Mouse (Mus musculus) retina, adult 2 months (tissue): ENCODE results near the gene Igf2r.
"Not testable (repeated sequence)": the region's sequence is repeated elsewhere in the genome, so short reads cannot be mapped to it uniquely, and the experiment has no call there.

Experiments used
- DNase-seq: peaks from one replicate; pipeline ENCODE4 v3.0.0-alpha.2; 2012; ENCODE audit warnings: low read depth, low spot score

The Igf2r gene

DNA sequence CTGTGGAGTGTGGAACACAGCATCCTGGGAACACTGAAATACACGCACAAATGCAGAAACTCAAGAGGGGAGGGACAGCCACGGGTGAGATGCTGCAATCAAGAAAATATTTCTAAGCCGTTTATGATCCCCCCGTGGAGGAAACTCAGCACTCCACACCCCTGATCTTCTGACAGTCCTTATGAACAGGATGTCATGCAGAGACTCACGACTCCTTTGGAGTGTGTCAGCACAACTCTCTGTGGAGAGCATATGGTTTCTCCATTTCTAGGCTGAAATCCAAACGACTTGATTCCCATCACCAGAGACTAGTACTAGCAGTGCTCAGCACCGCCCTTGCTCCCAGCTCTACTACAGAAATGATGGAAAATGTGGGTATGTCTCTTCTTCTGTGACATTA, 51.2 kb downstream of the Igf2r start:
- no peak for DNase-seq

DNA sequence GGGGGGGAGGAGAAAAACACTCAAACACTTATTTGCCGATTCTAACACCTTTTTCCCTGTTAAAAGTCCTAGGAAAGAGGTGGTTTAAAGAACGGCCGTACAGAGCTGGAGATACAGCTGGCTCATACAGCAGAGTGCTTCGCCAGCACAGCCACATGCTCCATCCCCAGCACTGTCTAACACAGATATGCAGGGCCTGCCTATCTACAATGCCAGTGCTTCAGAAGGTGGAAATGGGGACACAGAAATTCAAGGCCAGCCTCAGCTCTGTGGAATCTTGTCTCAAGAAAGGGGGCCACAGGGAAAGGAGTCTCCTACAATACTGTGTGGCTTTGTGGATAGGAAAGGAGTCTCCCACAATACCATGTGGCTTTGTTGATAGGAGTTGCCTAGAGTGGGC, 52.0 kb downstream of the Igf2r start:
- DNase-seq, result no peak

DNA sequence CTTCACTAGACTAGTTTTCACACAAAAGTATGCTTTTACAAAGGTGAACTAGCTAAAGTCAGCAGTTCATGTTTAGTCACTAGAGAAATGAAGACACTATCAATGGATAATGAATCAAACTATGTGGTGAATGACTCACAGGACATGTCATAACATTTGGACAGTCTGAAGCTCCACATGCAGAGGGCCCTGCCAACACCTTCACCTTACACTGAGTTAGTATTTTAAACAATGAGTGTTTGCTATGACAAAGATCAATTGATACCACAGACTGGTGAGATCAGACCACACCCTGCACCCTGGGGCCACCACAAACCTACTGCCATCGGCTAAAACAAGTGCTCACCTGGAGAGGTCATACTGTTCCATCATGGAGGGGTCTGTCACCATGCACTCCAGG, 54.4 kb downstream of the Igf2r start:
- DNase-seq, result no peak

DNA sequence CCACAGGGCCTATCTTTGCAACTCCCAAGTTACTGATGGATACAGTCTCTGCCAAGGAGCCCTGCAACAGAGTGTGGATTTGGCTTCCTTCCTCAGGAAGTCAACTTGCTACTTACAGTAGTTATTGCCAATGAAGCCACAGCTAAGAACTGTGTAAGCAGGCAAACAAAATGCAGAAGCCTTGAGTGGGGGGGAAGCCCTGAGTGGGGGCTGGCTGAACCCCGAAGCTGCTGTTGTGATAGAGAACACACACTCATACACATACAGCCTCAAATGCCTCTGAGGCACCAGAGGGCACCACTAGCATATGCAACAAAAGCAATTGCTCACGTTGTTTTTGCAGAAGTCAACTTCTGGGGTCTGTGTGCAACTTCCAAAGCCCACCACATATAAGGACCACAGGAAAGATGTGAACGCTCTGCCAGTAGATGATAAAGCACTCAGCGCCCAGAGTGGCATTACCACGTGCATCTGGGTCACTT, 55.3 kb downstream of the Igf2r start:
- no peak for DNase-seq

DNA sequence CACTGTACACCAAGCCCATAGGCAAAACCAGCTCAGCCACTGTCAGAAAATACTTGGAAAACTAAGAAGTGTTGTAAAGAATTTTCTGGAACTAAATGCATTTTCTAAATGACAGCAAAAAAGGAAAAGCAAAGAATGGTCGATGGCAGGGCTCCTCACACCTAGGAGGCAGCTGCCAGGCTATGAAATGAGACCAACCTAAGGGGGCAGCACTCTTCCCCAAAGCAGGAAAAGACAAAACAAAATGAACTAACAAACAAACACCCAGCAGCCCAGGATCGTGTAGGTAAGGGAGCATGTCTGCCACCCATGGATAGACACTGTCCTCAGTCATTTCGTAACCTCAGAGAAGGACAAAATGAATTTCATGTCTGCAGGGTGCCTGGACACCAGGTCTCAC, 56.5 kb downstream of the Igf2r start:
- no peak for DNase-seq

DNA sequence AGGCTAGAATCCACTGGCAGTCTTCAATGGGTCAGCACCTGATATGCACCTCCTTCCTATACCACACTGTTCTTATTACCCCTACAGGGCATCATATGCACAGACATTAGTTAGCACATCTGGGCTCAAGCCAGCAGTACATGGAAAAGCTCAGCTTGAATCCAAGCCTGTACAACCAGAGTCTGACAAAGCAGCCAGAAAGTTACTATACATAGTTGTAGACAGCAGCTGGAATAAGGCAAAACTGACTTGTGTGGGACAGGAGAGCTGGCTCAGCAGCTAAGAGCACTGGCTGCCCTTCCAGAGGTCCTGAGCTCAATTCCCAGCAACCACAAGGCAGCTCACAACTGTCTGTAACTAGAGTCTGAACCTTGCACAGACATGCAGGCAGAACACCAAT, 57.3 kb downstream of the Igf2r start:
- no peak for DNase-seq

DNA sequence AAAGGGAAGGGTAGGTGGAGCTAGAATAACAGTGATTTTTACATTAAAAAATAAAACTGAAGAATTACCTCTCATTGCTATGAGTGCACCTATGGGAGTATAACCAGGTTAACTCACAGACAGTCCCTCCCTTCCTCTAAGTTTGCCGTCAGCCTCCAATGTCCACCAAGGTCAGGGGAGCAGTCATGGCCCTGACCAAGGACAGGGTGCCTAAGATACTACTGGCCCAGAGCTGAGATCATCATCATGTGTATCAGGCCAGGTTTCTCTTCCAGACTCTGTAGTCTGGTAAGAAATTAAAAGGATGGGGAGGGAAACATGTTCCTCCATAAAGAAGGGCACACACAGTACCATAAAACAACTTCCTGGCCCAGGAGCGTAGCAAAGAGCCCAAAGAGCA, 58.5 kb downstream of the Igf2r start:
- DNase-seq, result no peak

DNA sequence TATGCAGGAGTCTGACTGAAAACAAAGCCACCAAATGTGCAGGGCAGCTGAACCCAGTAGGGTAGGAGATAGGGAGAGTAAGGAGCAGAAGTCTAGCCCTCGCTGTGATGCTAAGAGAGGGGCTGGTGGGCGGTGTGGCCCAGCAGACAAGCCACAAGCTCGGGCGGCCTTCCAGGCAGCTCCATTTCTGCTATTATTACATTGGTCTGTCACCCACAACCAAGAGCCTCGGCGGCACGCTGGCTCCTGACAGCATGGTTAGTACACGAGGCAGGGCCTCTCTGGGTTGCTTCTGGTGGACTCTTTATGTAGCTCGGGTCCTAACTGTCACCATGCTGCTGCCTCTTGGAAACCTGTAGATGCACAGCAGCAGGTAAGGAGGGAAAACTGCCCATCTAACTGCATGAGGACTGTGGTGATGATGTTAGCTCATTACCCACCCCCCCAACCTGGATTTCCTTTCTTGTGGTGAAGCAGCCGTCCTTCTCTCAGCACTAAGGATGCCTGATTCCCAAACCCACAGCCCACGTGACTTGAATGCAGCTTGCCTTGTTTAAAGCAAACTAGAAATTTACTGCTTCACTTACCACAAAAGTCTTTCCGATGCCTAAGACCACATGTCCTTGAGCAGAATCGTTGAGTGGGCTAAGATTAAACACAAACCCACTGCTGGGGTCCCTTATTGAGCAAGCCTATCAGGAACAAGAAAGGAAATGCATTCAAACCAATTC, 59.2 kb downstream of the Igf2r start:
- no peak for DNase-seq

DNA sequence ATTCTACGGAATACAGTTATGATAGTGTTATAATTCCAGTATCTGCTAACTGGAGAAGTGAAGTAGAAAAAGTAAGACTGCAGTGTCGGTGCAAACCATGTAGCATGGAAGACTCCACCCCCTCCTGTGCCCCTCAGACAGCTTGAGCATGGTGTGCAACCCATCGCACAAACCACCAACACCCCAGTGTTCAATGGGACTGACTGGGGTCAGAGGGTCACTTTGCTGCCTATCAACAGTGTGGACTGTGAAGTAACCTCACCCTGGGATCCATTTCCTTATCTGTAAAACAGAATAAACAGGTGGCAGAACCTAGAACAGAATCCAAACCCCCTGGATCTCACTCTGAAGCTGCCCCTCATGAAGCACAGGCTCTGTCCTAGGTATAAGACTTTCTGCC, 61.1 kb downstream of the Igf2r start:
- no peak for DNase-seq

DNA sequence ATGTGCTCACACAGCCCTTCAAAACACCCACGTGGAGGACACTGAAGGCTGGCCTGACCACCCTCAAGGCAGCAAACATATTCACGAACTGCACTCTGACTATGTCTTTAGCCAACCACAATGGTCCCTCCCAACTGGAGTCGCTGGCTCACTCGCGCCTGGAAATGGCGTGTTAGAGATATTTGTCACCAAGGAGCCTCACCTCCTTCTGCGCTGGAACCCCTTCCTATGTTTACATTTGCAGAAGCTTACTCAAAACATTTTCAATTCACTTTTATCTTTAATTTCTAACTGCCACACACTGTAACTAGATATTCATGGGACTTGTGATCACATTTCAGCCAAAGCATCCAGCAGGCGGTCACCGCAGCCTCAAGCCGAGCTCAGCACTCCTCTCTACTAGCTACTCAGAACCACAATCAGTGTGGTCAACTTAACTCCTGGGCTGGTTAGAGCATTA, 62.8 kb downstream of the Igf2r start:
- no peak for DNase-seq

DNA sequence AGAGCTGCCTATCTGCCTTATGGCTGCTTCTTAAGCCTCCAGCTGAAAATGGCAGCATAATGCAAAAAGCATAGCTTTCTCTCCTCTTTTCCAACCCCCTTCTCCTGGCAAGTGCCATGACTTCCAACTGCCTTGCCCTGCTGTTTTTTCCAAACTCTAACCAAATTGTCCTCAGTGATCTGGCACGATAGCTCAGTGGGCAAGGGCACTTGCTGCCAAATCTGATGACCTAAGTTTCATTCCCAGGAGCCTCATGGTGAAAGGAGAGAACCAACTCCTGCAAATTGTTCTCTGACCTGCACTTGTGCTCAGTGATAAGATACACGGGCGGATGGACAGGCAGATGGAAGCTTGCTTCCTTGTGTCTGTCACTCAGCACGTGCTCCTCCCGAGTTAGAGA, 66.6 kb downstream of the Igf2r start:
- no peak for DNase-seq

DNA sequence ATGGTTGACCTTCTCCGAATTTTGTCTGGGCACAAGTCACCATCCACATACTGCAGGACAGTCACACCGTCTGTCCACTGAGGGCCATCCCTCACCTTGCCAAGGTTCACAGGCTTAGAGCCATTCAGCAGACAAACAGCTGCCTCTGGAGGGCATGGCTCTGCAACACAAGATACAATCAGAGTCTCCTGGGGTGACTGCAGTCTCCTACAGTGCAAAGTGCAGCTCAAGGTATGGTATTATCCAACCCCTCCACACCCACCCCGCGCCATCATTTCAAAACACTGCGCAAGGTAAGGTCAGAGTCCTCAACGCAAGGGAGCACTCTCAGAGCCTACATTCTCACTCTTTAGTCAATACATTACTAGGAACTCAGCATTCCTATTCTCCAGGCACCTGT, 69.1 kb downstream of the Igf2r start:
- no peak for DNase-seq

DNA sequence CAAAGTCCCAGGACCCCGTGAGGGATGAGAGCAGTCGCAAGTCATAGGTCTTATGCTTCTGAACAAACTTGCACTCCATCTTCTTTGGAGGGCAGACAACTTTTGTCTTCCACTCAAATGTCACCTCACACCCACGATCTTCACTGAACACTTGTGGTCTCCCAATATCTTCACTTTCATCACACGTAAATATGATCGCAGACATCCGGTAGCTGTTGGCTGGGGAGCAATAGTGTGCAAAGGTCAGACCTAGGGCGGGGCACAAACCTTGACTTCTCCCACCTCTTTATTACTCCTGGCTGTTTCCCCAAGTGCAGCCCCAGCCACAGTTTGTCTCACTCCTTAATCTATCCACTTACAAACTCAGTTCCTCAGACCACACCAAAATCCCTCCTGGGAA, 77.6 kb downstream of the Igf2r start:
- no peak for DNase-seq

DNA sequence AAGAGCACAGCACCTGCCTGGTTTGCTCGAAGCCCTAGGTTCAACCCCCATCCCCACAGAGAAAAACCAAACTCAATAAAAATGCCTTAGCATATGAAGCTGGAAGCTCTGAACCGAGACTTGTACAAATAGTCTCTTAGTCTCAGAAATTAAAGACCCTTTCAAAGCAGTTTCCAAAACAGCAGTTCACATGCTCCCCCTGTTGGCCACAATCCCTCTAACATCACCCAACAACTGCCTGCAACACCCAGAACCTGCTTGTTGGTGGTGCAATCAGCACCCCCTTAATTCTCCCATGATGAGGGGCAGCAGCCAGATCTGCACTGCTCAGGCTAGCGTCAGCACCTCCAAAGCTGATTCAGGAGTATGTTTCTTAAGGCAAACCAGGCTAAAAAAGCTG, 79.9 kb downstream of the Igf2r start:
- no peak for DNase-seq

DNA sequence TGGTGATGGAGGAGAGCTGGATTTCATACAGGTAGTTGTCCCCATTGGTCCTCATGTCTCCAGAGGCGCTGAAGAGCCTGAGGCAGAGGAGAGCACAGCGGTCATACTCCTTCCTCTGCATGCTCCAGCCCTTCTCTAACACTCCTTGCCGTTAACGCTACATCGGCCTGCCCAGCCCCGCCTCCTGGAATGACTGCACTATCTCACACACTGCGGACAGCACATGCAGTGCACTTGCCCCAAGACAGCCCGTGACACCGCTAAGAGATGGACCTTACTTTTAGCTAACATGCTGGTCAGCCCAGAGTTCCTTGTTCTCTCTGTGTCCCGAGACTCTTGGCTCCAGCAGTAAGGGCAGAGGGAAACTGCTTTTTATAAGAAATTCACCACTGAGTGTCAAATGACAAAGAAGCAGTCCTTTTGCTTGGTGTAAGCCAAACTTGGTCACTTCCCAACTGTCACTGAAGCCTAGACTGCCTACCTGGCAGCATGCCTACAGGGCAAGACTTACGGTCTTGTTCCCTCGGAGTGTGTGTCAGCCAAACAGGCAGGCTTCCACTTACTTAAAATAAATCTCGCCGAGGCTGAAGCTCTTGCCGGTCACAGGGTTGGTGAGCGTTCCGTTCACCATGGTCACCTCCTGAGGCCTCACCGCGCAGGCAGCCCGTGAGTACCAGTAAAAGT, 80.9 kb downstream of the Igf2r start:
- no peak for DNase-seq

DNA sequence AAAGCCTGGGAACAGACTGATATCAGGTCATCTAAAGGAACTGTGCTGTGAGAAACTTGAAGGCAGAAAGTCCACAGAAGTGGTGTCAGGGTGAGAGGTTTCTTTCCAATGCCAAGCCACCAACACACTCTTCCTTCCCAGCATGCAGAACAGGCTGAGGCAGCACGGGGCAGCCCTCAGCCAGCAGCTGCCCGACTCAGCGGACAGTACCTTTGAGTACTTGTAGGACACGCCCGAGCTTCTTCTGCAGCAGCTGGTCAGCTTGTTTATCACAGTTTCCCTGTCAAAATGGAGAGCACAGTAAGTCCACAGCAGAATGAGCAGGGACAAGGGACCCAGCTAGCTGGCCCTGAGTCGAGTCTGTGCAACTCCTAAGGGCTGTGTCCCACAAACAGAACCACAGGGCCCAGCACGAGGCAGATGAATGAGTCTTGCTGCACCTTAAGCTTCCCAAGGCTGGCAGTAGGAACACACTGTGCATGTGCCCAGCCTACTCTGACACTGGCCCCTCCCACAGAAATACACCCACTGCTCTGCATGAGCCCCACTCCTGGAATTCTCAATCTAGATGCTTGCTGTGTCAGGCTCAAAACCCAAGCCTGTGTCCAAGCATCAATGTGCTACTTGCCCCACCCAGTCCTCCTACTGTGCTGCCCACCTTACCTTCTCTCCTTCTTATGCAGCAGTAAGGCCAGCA, 84.4 kb downstream of the Igf2r start:
- no peak for DNase-seq

DNA sequence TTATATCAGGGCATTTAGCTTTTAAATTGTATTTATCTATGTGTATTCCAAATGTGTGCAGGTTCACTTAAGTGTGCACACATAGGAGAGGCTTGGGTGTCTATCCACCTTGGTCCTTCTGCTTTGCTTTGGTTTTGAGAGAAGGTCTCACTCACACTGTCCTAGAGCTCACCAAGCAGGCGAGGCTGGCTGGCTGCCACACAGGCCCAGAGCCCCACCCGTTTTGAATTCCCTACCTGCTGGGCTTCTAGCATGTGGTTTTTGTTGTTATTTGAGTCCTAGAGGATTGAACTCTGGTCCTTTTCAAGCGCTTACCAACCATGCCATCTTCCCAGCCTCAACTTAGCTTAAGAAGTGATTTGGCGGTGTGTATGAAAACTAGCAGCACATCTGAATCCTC, 85.1 kb downstream of the Igf2r start:
- no peak for DNase-seq

DNA sequence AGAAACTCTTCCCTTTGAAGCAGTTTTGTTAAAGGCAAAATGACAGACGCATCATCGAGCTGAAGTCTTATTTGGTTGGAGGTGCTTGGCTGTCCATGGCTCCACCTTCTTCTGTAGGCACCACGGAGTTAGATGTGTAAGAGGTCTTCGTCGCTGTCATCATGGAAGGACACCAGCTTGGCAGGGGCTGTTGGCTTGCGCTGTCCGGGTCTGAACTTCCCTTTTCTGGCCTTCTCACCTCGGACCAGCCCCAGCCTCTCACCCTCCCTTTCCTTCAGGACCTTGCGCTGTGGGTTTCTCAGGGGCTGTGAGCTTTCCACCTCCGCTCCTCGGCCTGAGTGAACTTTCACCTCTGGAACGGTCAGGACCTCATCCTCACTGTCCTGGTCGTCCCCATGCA, 85.9 kb downstream of the Igf2r start:
- DNase-seq, result no peak

DNA sequence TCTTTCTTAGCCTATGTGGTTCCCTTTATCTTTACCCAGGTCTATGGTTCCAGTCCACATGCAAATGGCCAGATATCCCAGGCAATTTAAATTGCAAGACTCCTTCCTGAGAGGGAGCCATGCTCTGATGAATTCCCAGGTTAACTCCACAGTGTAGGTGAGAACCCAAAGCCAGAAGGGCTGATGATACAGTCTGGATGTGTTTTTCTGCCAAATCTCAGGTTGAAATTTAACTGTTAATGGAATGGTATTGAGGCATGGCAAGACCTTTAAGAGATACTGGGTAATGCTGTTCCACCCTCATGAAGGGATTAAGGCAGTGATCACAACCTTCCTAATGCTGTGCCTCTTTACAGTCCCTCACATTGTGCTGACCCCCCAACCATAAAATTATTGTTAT, 91.2 kb downstream of the Igf2r start:
- DNase-seq, result no peak

DNA sequence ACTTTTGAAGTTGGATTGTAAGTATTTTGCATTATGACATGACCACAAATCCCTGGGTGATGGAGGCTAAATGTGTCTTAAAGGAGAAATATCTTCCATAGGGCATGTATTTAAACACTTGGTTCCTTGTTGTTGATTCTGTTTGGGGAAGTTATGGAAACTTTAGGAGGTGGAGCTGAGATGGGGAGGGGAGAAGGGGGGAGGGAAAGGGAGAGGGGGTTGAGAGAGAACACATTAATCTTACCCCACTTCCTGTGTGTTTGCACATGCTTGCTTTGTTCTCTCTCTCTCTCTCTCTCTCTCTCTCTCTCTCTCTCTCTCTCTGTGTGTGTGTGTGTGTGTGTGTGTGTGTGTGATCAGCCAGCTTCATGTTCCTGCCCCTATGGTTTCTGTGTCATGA, 92.3 kb downstream of the Igf2r start:
- DNase-seq, result no peak

DNA sequence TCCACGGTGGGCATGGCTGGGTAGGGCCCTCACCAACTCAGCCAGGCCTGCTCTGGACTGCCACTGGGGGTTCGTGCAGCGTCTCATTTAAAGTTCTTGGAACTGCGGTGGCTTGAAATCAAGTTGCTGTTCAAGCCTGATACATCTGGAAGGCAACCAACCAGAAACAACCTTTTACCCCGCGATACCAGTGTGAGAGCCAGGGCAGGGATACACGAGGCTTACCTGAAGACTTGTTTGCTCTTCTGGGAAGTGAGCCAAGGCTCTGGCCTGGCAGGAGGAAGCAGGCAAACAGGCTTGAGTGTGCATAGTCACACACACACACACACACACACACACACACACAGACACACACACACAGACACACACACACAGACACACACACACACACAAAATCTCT, 93.8 kb downstream of the Igf2r start, which contains the start of gene Slc22a1:
Gene Slc22a1 (minus strand): TSS at position 184 of the 400 bp plus-strand sequence.
- no peak for DNase-seq

DNA sequence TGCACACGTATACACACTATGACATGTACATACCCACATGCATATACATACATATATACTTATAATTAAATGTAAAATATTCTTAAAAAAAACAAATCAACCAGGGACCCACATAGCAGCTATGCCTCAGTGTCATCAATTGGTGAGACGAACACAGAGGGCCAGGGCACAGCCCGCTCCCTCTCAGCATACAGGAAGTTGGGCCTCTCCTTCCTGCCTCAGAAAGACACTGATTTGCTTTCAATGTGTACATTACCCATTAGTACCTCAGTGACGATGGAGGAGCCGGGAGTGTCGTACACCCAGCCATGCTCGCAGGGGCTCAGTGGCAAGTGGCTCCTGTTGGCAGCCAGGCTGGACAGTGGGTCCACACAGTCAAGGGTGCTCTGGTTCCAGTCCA, 94.5 kb downstream of the Igf2r start:
- not testable (repeated sequence) for DNase-seq

DNA sequence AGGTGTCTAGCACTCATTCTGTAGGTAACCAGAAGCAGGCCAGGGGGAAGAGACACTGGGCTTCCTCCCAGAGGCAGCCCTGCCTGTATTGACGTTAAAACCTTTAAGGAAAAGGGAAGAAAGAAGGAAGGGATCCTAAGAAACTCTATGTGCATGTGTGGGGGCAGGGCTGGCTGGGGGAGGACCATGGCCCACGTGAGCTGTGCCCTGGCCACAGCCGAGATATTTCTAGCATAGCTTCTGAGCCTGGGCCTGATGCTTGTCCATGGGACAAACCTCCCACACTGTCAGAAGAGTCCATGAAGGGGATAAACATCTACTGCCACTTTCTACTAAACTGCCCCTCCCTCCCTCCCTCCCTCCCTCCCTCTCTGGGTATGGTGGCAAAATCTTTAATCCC, 95.6 kb downstream of the Igf2r start:
- no peak for DNase-seq
